Mouse (Mus musculus) neural tube, embryonic 14.5 days (tissue): ENCODE measurements around the gene Gm20737. TPM values are rescaled to one million over a fixed set of nuclear protein-coding genes. Genes with fewer than 3 reads are reported as not detected.
"Not testable (repeated sequence)": the region's sequence is repeated elsewhere in the genome, so short reads cannot be mapped to it uniquely, and the experiment has no call there.

Source experiments
- ATAC-seq: fragments of 200-750 bp; cut with Nextera tagmentation; 2 replicates; pipeline ENCODE4 v1.8.0; 2017; ENCODE audit warnings: low read depth, mild to moderate bottlenecking, moderate TSS enrichment, moderate library complexity
- H3K27ac ChIP-seq: fragments of 300-500 bp; sonication (generic); 2 replicates; pipeline ENCODE4 v1.5.1; 2014; ENCODE audit warnings: low read depth, mild to moderate bottlenecking, control low read depth, low read length, moderate library complexity, mixed read lengths
- H3K27me3 ChIP-seq: fragments of 300-500 bp; sonication (generic); 2 replicates; pipeline ENCODE4 v1.6.1; 2014; ENCODE audit warnings: low read length; ENCODE audit not compliant: control insufficient read depth, insufficient read depth
- H3K36me3 ChIP-seq: fragments of 300-500 bp; sonication (generic); 2 replicates; pipeline ENCODE4 v1.6.1; 2014; ENCODE audit warnings: low read length, mixed read lengths; ENCODE audit not compliant: control insufficient read depth, insufficient read depth
- H3K4me1 ChIP-seq: fragments of 300-500 bp; sonication (generic); 2 replicates; pipeline ENCODE4 v1.6.1; 2014; ENCODE audit warnings: low read length; ENCODE audit not compliant: control insufficient read depth, insufficient read depth
- H3K4me2 ChIP-seq: fragments of 300-500 bp; sonication (generic); 2 replicates; pipeline ENCODE4 v1.6.1; 2014; ENCODE audit warnings: mild to moderate bottlenecking, low read depth, low read length, control low read depth
- H3K4me3 ChIP-seq: fragments of 300-500 bp; sonication (generic); 2 replicates; pipeline ENCODE4 v1.5.1; 2014; ENCODE audit warnings: low read depth, low read length, control low read depth, mixed read lengths
- H3K9ac ChIP-seq: fragments of 300-500 bp; sonication (generic); replicated peaks from 2 replicates; pipeline ENCODE4 v1.6.1; 2014; ENCODE audit warnings: low read depth, mild to moderate bottlenecking, control low read depth, low read length, mixed read lengths
- H3K9me3 ChIP-seq: fragments of 300-500 bp; sonication (generic); 2 replicates; pipeline ENCODE4 v1.6.1; 2016; ENCODE audit warnings: low read length; ENCODE audit not compliant: control insufficient read depth
- WGBS: fragments of 180-500 bp; shearing (Covaris S2); extraction: QIAGEN DNeasy Blood & Tissue Kit; methylation state at CpG from one replicate; pipeline ENCODE4 v1.1.7; 2014; 5-methylcytosine and 5-hydroxymethylcytosine counted together
- polyA plus RNA-seq: library from polyadenylated mRNA; unstranded; fragments of >200 nt; fragmentation: Nextera tagmentation; extraction: Ambion mirVana; gene quantifications from 2 replicates; pipeline ENCODE4 v1.2.1, GENCODE M21; 2014

The Gm20737 gene
- not detected in 2 replicates for polyA plus RNA-seq

- H3K27me3 ChIP-seq, H3K9me3 ChIP-seq, H3K9ac ChIP-seq, H3K36me3 ChIP-seq, H3K4me1 ChIP-seq, ATAC-seq, H3K27ac ChIP-seq, H3K4me3 ChIP-seq, H3K4me2 ChIP-seq: not testable (repeated sequence)
Measured at GRCm38 (mm10) chrY:10535942-10536341, at the start of gene Gm20737. Gm20737 (minus strand) TSS chrY:10536042.

- not testable (repeated sequence) for H3K4me3 ChIP-seq, H3K4me2 ChIP-seq, ATAC-seq, H3K9me3 ChIP-seq, H3K36me3 ChIP-seq, H3K27me3 ChIP-seq, H3K27ac ChIP-seq, H3K4me1 ChIP-seq, H3K9ac ChIP-seq
- 96% methylated on average over 2 of the region's 5 CpGs for WGBS
Measured at GRCm38 (mm10) chrY:10553153-10553552, 17.3 kb upstream of the Gm20737 start, which contains the start of gene Gm21775. Gm21775 (plus strand) TSS chrY:10553453.

Other genes starting within 250 kb of the Gm20737 start
- gene Gm20834, start 211.5 kb downstream of the Gm20737 start, polyA plus RNA-seq, result not detected in 2 replicates
- not detected in 2 replicates for gene Gm28510, start 123.3 kb downstream of the Gm20737 start, polyA plus RNA-seq
- not detected in 2 replicates for gene Gm21775, start 17.4 kb upstream of the Gm20737 start, polyA plus RNA-seq
- gene Gm21900, start 80.3 kb upstream of the Gm20737 start, polyA plus RNA-seq, result not detected in 2 replicates
- gene Gm20777, start 216.4 kb upstream of the Gm20737 start, polyA plus RNA-seq, result not detected in 2 replicates